In the genomic region with DNA sequence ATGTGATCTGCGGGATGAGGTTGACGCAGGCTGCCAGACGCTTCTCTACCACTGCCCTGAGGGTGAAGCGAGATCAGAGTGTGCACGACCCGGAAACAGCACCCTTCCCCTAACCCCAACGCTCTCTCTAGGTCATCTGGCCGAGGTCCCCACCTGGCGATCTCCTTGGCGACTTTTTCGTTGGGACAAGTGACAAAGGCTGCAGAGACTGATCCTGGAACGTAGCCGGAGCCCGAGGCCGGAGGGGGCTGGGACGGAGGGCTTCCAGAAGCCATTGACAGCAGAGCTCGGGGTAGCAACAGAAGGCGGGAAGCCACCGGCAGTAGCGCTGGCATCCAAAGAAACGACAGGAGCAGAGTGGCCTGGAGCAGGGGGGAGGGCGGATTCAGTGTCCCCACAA, we compare ENCODE assay signal across 8 mouse cellular contexts. TPM values are rescaled to one million over a fixed set of nuclear protein-coding genes. Genes with fewer than 3 reads are reported as not detected.
DNase-seq lines count a peak whose midpoint lies in the region; ATAC-seq and TF ChIP-seq lines count a peak whose summit lies in the region.

No protein-coding gene starts in this region.

- TF ChIP-seq CTCF in olfactory bulb, adult 2 months (IDR thresholded peaks at IDR 0.05; ENCODE audit: insufficient read depth, low read depth, low read length), result no peak

- H3K4me1 ChIP-seq in heart, embryonic 12.5 days (replicated peaks), result peaks cover 44% of the 10 kb centered on the region
- H3K4me1 ChIP-seq in forebrain, embryonic 12.5 days, result peaks cover 56% of the 10 kb centered on the region
- H3K4me1 ChIP-seq in olfactory bulb, adult 2 months (ENCODE audit: control insufficient read depth, insufficient read depth, low read length), result peaks cover 25% of the 10 kb centered on the region

- H3K4me3 ChIP-seq in heart, embryonic 12.5 days, result peak overlapping the region; percentile 77
- H3K4me3 ChIP-seq in forebrain, embryonic 12.5 days (replicated peaks), result peak overlapping the region; percentile 64
- H3K4me3 ChIP-seq in olfactory bulb, adult 2 months (ENCODE audit: insufficient read depth, low read depth, low read length), result peak overlapping the region; percentile 93

- H3K9ac ChIP-seq in heart, embryonic 12.5 days, result peak overlapping the region; percentile 90
- peak overlapping the region; percentile 81 for H3K9ac ChIP-seq in forebrain, embryonic 12.5 days

- TF ChIP-seq POLR2A in olfactory bulb, adult 2 months (IDR thresholded peaks at IDR 0.05; ENCODE audit: insufficient read depth, low read depth, low read length), result no peak

- no peak for ATAC-seq in heart, embryonic 12.5 days (ENCODE audit: insufficient number of reproducible peaks, low FRiP score)
- 0 out of 2 replicates have a peak, but pooled peaks have one; percentile 1 for ATAC-seq in forebrain, embryonic 12.5 days (ENCODE audit: low FRiP score)

- H3K36me3 ChIP-seq in heart, embryonic 12.5 days, result peaks cover 32% of the 10 kb centered on the region
- peaks cover 30% of the 10 kb centered on the region for H3K36me3 ChIP-seq in forebrain, embryonic 12.5 days (replicated peaks)

- H3K27me3 ChIP-seq in heart, embryonic 12.5 days (replicated peaks), result no peaks in the 10 kb centered on the region
- no peaks in the 10 kb centered on the region for H3K27me3 ChIP-seq in forebrain, embryonic 12.5 days

- no peak for DNase-seq in heart, adult 8-10 months (ENCODE audit: low spot score)
- DNase-seq in Muller cell, postnatal 12 days (ENCODE audit: inconsistent ontology term), result peak; percentile 47
- peak; percentile 33 for DNase-seq in liver
- no peak for DNase-seq in ovary, adult 18-20 months (ENCODE audit: low spot score)
- DNase-seq in layer of hippocampus, postnatal 14 days (ENCODE audit: low spot score in 2 of 2), result no peak

- peak overlapping the region; percentile 99 for H3K4me2 ChIP-seq in heart, embryonic 12.5 days
- peak overlapping the region; percentile 98 for H3K4me2 ChIP-seq in forebrain, embryonic 12.5 days

- under 1% methylated on average over 22 of the region's 22 CpGs for WGBS in heart, embryonic 12.5 days
- under 1% methylated on average over 22 of the region's 22 CpGs for WGBS in forebrain, embryonic 12.5 days
- under 1% methylated on average over 22 of the region's 22 CpGs for WGBS in olfactory bulb, adult 2 months

- no peaks in the 10 kb centered on the region for H3K9me3 ChIP-seq in heart, embryonic 12.5 days (replicated peaks)
- no peaks in the 10 kb centered on the region for H3K9me3 ChIP-seq in forebrain, embryonic 12.5 days

- H3K27ac ChIP-seq in heart, embryonic 12.5 days (ENCODE audit: poor library complexity, severe bottlenecking), result peak overlapping the region; percentile 82
- H3K27ac ChIP-seq in forebrain, embryonic 12.5 days, result peak overlapping the region; percentile 97
- no peak overlapping the region; the same call in 1 of the 2 replicates for H3K27ac ChIP-seq in olfactory bulb, adult 2 months (ENCODE audit: insufficient read depth, low read depth, low read length)

RNA-seq across cellular contexts. Expression of a gene that starts 0.6 kb away (rescaled TPM):
- polyA plus RNA-seq in heart, embryonic 12.5 days (2016; fragmentation: Nextera tagmentation; extraction: Ambion mirVana), result 148 and 155 TPM in 2 replicates
- 10 to 100 TPM; 91.9 to 98.0 (median 95.8) TPM for total RNA-seq in heart, adult 8-10 months (2022)
- 155 and 161 TPM in 2 replicates for polyA plus RNA-seq in forebrain, embryonic 12.5 days (2016; fragmentation: Nextera tagmentation; extraction: Ambion mirVana)
- polyA plus RNA-seq in olfactory bulb, adult 2 months (2012; ENCODE audit: insufficient read depth, insufficient read length, low replicate concordance, missing spikeins), result not detected in 2 replicates
- 100 to 1,000 TPM; 109 to 115 TPM for total RNA-seq in layer of hippocampus, postnatal 14 days (2021)

RNA-seq across cellular contexts. Expression of a gene that starts 2.3 kb away (rescaled TPM):
- 1.2 and 2.2 TPM in 2 replicates for polyA plus RNA-seq in heart, embryonic 12.5 days (2016; fragmentation: Nextera tagmentation; extraction: Ambion mirVana)
- 1 to 10 TPM; 3.6 to 5.2 (median 4.7) TPM for total RNA-seq in heart, adult 8-10 months (2022)
- 3.9 and 4.8 TPM in 2 replicates for polyA plus RNA-seq in forebrain, embryonic 12.5 days (2016; fragmentation: Nextera tagmentation; extraction: Ambion mirVana)
- 50.4 and 503 TPM in 2 replicates for polyA plus RNA-seq in olfactory bulb, adult 2 months (2012; ENCODE audit: insufficient read depth, insufficient read length, low replicate concordance, missing spikeins)
- total RNA-seq in layer of hippocampus, postnatal 14 days (2021), result 100 to 1,000 TPM; 512 to 532 TPM

RNA-seq across cellular contexts. Expression of a gene that starts 5.9 kb away (rescaled TPM):
- polyA plus RNA-seq in heart, embryonic 12.5 days (2016; fragmentation: Nextera tagmentation; extraction: Ambion mirVana), result 9.0 and 9.4 TPM in 2 replicates
- 10 to 100 TPM; 15.4 to 20.7 (median 16.1) TPM for total RNA-seq in heart, adult 8-10 months (2022)
- 8.6 and 8.8 TPM in 2 replicates for polyA plus RNA-seq in forebrain, embryonic 12.5 days (2016; fragmentation: Nextera tagmentation; extraction: Ambion mirVana)
- polyA plus RNA-seq in olfactory bulb, adult 2 months (2012; ENCODE audit: insufficient read depth, insufficient read length, low replicate concordance, missing spikeins), result not detected in 2 replicates
- 10 to 100 TPM; 18.6 to 21.0 TPM for total RNA-seq in layer of hippocampus, postnatal 14 days (2021)

RNA-seq across cellular contexts. Expression of a gene that starts 21.8 kb away (rescaled TPM):
- polyA plus RNA-seq in heart, embryonic 12.5 days (2016; fragmentation: Nextera tagmentation; extraction: Ambion mirVana), result 5.2 and 5.7 TPM in 2 replicates
- total RNA-seq in heart, adult 8-10 months (2022), result under 1 TPM; 0.29 to 0.81 (median 0.48) TPM
- 9.7 and 9.8 TPM in 2 replicates for polyA plus RNA-seq in forebrain, embryonic 12.5 days (2016; fragmentation: Nextera tagmentation; extraction: Ambion mirVana)
- polyA plus RNA-seq in olfactory bulb, adult 2 months (2012; ENCODE audit: insufficient read depth, insufficient read length, low replicate concordance, missing spikeins), result not detected in 2 replicates
- total RNA-seq in layer of hippocampus, postnatal 14 days (2021), result 1 to 10 TPM; 2.7 to 3.1 TPM

RNA-seq across cellular contexts. Expression of a gene that starts 34.2 kb away (rescaled TPM):
- polyA plus RNA-seq in heart, embryonic 12.5 days (2016; fragmentation: Nextera tagmentation; extraction: Ambion mirVana), result 10.3 and 10.7 TPM in 2 replicates
- total RNA-seq in heart, adult 8-10 months (2022), result 1 to 10 TPM in 3 of 4 experiments, not detected in 1; 1.5 to 3.4 (median 2.2) TPM
- polyA plus RNA-seq in forebrain, embryonic 12.5 days (2016; fragmentation: Nextera tagmentation; extraction: Ambion mirVana), result 18.9 and 20.0 TPM in 2 replicates
- polyA plus RNA-seq in olfactory bulb, adult 2 months (2012; ENCODE audit: insufficient read depth, insufficient read length, low replicate concordance, missing spikeins), result 109 TPM in 1 of 2 replicates, not detected in the other
- 10 to 100 TPM; 11.7 to 14.1 TPM for total RNA-seq in layer of hippocampus, postnatal 14 days (2021)

Comparison
In these comparisons a context has a peak if more than half of its experiments do, and no peak if none do; other contexts are left out.
1. DNase-seq: peak in Muller cell, postnatal 12 days (single experiment) and liver (single experiment); none in heart, adult 8-10 months (single experiment), ovary, adult 18-20 months (single experiment) and layer of hippocampus, postnatal 14 days (0 of 2).
2. RNA of a gene that starts 0.6 kb away (polyA plus RNA-seq): 155 to 161 TPM in forebrain, embryonic 12.5 days and 148 to 155 TPM in heart, embryonic 12.5 days; not detected in olfactory bulb, adult 2 months; every median in the first group is over 100 times any median in the second.
3. Peak in every context shown above with its lines, with median percentiles within 50 percentile points of each other: H3K4me3 ChIP-seq.